ENCODE assay signal across 13 mouse cellular contexts in genomic region chr6:81912177-81912576, GRCm38 (mm10). TPM values are rescaled to one million over a fixed set of nuclear protein-coding genes. Genes with fewer than 3 reads are reported as not detected.
DNase-seq lines count a peak whose midpoint lies in the region; ATAC-seq and TF ChIP-seq lines count a peak whose summit lies in the region.
"Had no signal": no experiment of that assay in that cellular context is flagged by ENCODE, and none has a peak within 500 bp of the region (broad histone marks: within the 10 kb centered on the region; RNA-seq: fewer than 3 reads in every experiment).

No protein-coding gene starts in this region.

- no peaks in the 10 kb centered on the region for H3K9me3 ChIP-seq in stomach, postnatal 0 days (ENCODE audit: control insufficient read depth, low read length)
- H3K9me3 ChIP-seq: embryonic facial prominence, embryonic 15.5 days; heart, embryonic 13.5 days had no signal

- no peak overlapping the region for H3K9ac ChIP-seq in stomach, postnatal 0 days (ENCODE audit: low read length)
- H3K9ac ChIP-seq: embryonic facial prominence, embryonic 15.5 days; heart, embryonic 13.5 days had no signal

- peak; percentile 63 for DNase-seq in layer of hippocampus, adult 11-12 months (ENCODE audit: low spot score)
- DNase-seq in layer of hippocampus, adult 9-10 months (ENCODE audit: low spot score) = no peak
- peak; percentile 64 to 82 for DNase-seq in frontal cortex, postnatal 36 days (ENCODE audit: low spot score in 2 of 2)
- DNase-seq in left cerebral cortex, adult 2 months (ENCODE audit: extremely low spot score in 1 of 2, low spot score in 2 of 2) = peak; percentile 28 to 64
- DNase-seq in telencephalon, adult 2 months (ENCODE audit: low read depth, low spot score) = peak; percentile 93
- DNase-seq in gastrocnemius, postnatal 4 days (ENCODE audit: low spot score in 2 of 2) = no peak
- DNase-seq in stomach, postnatal 0 days (ENCODE audit: low spot score) = no peak
- DNase-seq: gastrocnemius, adult 2 months; kidney, postnatal 4 days had no signal

- ATAC-seq in stomach, postnatal 0 days (ENCODE audit: low FRiP score, low TSS enrichment) = no peak
- ATAC-seq: intestine, postnatal 0 days had no signal

- H3K36me3 ChIP-seq in stomach, postnatal 0 days (ENCODE audit: control insufficient read depth, insufficient read depth, low read length) = no peaks in the 10 kb centered on the region
- H3K36me3 ChIP-seq: embryonic facial prominence, embryonic 15.5 days; heart, embryonic 13.5 days had no signal

- no peak overlapping the region for H3K4me3 ChIP-seq in left cerebral cortex, adult 2 months
- H3K4me3 ChIP-seq in stomach, postnatal 0 days (ENCODE audit: low read depth, low read length) = no peak overlapping the region
- H3K4me3 ChIP-seq: embryonic facial prominence, embryonic 15.5 days; gastrocnemius, adult 2 months; heart, embryonic 13.5 days; myocyte had no signal

- TF ChIP-seq EP300 in stomach, postnatal 0 days (optimal IDR thresholded peaks at IDR 0.05) = no peak

- no peaks in the 10 kb centered on the region for H3K4me1 ChIP-seq in stomach, postnatal 0 days (replicated peaks; ENCODE audit: control insufficient read depth, insufficient read depth)
- H3K4me1 ChIP-seq: embryonic facial prominence, embryonic 15.5 days; heart, embryonic 13.5 days had no signal

- intact Hi-C loops in left cerebral cortex, adult 2 months (cut with DNase I) = no loop called here

- WGBS in stomach, postnatal 0 days = 72% methylated on average over 3 of the region's 3 CpGs

- no peak overlapping the region for H3K4me2 ChIP-seq in stomach, postnatal 0 days (replicated peaks; ENCODE audit: low read depth)
- H3K4me2 ChIP-seq: embryonic facial prominence, embryonic 15.5 days; heart, embryonic 13.5 days had no signal

- no peak for TF ChIP-seq CTCF in left cerebral cortex, adult 2 months (IDR thresholded peaks at IDR 0.05)
- TF ChIP-seq CTCF in stomach, postnatal 0 days (IDR thresholded peaks at IDR 0.05; ENCODE audit: low read depth) = no peak

- H3K27ac ChIP-seq in left cerebral cortex, adult 2 months = no peak overlapping the region
- H3K27ac ChIP-seq in stomach, postnatal 0 days (replicated peaks) = no peak overlapping the region
- H3K27ac ChIP-seq: embryonic facial prominence, embryonic 15.5 days; gastrocnemius, adult 2 months; heart, embryonic 13.5 days had no signal

- H3K27me3 ChIP-seq in stomach, postnatal 0 days (ENCODE audit: control insufficient read depth, insufficient read depth, low read length) = no peaks in the 10 kb centered on the region
- H3K27me3 ChIP-seq: embryonic facial prominence, embryonic 15.5 days; heart, embryonic 13.5 days had no signal

RNA-seq across cellular contexts. Expression of gene Gcfc2, which starts 11.3 kb away (rescaled TPM):
- 10 to 100 TPM in 1 of 2 experiments, 1 to 10 TPM in 1; 9.6 to 11.3 TPM for total RNA-seq in left cerebral cortex, adult 2 months (2021)
- total RNA-seq in gastrocnemius, postnatal 4 days (2021) = 10 to 100 TPM in 1 of 2 experiments, 1 to 10 TPM in 1; 7.8 to 10.6 TPM
- polyA plus RNA-seq in stomach, postnatal 0 days (2015; fragmentation: Nextera tagmentation; extraction: Ambion mirVana) = 3.3 and 3.7 TPM in 2 replicates

RNA-seq across cellular contexts. Expression of gene Mrpl19, which starts 53.6 kb away (rescaled TPM):
- total RNA-seq in left cerebral cortex, adult 2 months (2021) = 10 to 100 TPM; 30.4 to 35.0 TPM
- total RNA-seq in gastrocnemius, postnatal 4 days (2021) = 10 to 100 TPM; 29.8 to 32.5 TPM
- polyA plus RNA-seq in stomach, postnatal 0 days (2015; fragmentation: Nextera tagmentation; extraction: Ambion mirVana) = 23.3 and 28.6 TPM in 2 replicates

Comparison
In these comparisons a context has a peak if more than half of its experiments do, and no peak if none do; other contexts are left out.
1. DNase-seq: peak in layer of hippocampus, adult 11-12 months (single experiment), frontal cortex, postnatal 36 days (2 of 2), left cerebral cortex, adult 2 months (2 of 2) and telencephalon, adult 2 months (single experiment); none in layer of hippocampus, adult 9-10 months (single experiment), gastrocnemius, postnatal 4 days (0 of 2) and stomach, postnatal 0 days (single experiment).